Mouse (Mus musculus) right cerebral cortex, postnatal 14 days (tissue): ENCODE measurements around the gene Mdm2.

Source experiments
- DNase-seq: peaks from one replicate; pipeline ENCODE4 v3.0.0; 2022

The Mdm2 gene

DNA sequence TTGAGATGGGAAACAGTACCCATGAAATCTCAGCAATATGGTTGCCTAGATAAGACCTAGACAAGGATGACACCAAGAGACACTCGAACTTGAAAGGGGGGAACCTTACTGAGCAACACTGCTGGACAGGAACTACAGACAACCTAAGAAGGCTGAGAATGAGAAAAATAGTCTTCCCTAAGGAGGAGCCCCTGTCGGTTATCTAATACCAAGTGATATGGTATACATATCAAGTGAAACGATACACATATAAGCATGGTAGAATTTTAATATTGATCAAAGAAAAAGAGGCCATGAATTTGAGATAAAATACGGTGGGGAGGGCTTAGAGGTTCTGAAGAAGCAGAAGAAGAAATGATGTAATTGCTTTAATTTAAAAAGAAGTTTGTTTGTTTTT lies 58.2 kb downstream of the Mdm2 start:
- no peak for DNase-seq

DNA sequence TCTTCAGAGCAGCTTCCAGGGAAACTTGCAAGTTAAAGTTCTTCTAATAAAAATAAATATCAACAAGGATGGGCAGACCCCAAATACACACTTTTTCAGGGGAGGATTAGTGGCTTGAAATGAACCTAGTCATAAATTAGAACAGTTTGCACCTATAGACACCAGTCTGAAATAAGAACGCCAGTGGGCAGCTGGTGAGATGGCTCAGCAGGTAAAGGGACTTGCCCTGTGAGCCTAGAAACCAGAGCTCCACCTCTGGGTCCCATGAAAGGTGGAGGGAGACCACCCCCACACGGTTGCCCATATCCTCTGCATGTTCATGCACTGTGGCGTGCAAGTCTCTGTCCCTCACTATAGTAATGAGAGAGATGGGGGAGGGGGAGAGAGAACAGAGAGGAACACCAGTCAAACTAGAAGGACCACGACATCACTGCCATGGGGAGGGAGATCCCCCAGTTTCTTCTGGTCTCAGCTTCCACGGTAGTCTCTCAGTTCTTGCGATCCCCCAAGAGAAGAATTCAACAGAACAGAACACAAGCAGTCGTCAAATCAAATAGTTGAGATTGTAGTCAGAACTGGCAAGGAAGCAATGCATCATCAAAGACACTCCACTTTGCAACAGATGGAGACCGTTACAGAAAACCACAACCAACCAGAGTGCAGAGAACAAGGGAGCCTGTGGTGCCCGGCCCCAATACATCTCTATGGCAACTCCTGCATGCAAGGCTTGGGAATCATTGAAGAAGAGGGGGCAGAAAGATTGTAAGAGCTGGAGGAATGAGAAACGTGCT lies 58.8 kb downstream of the Mdm2 start:
- no peak for DNase-seq

- DNase-seq: no peak
These were observed 59.8 kb downstream of the Mdm2 start for GRCm38 (mm10) chr10:117650725-117651124.

DNA sequence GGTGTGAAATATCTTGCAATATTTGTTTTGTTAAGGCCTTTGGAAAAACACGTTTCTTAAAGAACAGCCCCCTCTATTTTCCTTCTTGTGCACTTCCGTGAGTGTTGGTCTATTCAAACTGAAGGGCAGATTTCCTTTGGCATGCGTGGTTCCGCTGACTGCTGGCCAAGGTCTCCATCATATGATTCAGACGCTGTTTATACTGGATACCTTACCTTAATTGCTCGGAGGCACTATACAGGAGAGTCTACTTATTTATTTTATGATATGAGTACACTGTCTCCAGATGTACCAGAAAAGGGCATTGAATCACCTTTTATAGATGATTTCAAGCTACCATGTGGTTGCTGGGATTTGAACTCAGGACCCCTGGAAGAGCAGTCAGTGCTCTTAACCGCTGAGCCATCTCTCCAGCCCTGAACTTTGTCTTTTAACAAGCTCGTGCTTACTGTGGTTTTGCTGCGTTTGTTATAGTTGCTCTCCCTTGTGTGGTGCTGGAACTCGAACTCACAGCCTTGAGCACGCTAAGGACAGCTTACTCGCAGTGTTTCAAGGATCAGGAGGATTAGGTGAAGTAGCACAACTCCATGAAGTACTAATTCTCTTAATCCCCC lies 60.4 kb downstream of the Mdm2 start:
- no peak for DNase-seq

DNA sequence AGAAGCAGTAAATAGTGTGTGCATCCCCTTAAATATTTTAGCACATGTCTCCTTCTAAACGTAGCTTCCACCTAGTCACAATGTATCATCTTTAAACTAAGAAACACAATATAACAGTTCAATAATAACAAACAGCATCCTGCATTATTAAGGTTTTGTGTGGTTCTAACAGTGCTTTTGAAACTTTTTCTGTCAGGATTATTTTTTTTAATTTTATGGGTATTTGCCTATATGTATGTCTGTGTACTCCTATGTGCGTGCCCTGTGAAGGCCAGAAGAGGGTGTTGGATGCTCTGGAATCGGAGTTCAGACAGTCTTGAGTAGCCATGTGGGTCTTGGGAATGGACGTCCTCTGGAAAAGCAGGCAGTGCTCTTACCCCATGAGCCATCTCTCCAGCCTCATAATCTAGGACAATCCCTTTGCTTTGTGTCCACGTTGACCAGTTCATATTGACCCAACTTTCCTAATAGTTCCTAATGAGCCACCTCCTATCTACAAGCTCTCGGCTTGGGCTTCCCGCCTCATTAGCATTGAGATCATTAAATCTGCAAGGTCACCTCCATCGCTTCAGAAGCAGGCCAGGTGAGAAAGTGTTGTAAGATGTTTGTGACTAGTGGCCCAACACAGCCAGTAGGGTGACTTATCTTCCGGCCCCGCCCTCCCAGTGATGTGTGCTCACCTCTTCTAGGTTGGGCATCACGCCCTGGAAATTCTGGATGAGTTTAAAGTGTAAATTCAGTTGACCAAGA lies 61.1 kb downstream of the Mdm2 start:
- no peak for DNase-seq

- no peak for DNase-seq
These were observed 61.9 kb downstream of the Mdm2 start for GRCm38 (mm10) chr10:117648643-117649042.

- no peak for DNase-seq
These were observed 62.5 kb downstream of the Mdm2 start for GRCm38 (mm10) chr10:117647964-117648472.

- DNase-seq: peak; percentile 60
These were observed 63.4 kb downstream of the Mdm2 start for GRCm38 (mm10) chr10:117647158-117647505.

DNA sequence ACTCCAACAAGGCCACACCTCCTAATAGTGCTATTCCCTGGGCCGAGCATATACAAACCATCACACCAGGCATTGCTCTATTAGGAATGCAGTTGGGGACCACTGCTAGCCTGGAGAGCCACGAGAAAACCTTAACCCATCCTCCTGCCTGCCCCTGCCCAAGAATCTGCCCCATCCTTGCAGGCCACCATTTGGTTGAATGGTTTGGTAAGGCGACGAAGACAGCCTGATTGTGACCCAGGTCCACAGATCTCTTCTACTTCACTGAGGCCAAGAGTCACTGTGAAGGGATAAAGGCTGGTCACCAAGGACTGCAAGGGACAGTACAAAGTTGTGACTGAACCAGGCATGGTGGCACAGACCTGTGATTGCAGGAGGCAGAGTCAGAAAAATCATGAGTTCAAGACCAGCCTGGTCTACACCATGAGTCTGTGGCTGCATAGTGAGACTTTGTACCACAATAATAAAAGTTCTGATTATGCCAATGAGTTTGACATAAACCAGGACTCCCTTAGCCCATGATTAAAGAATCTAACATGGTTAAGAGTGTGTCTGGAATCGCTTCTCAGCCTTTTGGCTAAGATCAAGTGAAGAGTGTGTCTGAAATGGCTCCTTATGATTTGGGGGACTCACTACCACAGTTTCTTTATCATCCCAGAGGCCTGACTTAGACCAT lies 63.9 kb downstream of the Mdm2 start:
- DNase-seq: no peak

GRCm38 (mm10) chr10:117645487-117645964 lies 65.0 kb downstream of the Mdm2 start:
- DNase-seq: no peak

DNA sequence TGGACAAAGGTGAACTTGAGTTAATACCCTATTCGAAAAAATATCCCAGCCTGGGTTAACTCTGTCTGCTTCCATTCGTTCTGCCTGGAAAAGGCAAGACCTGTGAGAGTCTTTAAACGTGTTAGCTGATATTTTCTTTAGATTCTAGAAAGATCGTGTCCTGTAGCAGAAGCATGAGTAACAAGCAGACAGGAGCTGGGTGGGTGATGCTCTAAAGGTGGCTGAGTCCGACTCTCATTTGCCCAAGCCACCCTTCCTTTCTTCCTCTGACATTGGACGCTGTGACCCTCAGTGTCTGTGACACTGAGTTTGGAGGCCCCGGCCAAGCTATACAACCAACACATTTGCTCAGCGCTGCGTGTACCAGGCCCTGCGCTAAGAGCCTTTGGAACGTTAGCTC lies 65.7 kb downstream of the Mdm2 start:
- no peak for DNase-seq

DNA sequence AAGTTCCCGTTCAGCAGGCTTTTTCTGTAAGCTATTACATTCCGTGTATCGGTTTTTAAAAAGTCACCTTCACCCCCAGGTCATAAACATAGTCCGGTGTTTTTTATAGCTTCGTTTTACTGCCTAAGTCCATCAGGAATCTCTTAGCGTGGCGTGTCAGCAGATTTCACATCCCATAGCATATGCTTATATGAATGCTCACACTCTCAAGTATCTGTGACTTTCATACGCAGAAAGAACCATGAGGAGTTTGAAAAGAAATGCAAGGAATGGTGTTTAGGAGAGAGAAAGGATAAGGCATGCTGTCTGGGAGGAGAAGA lies 66.2 kb downstream of the Mdm2 start:
- no peak for DNase-seq

DNA sequence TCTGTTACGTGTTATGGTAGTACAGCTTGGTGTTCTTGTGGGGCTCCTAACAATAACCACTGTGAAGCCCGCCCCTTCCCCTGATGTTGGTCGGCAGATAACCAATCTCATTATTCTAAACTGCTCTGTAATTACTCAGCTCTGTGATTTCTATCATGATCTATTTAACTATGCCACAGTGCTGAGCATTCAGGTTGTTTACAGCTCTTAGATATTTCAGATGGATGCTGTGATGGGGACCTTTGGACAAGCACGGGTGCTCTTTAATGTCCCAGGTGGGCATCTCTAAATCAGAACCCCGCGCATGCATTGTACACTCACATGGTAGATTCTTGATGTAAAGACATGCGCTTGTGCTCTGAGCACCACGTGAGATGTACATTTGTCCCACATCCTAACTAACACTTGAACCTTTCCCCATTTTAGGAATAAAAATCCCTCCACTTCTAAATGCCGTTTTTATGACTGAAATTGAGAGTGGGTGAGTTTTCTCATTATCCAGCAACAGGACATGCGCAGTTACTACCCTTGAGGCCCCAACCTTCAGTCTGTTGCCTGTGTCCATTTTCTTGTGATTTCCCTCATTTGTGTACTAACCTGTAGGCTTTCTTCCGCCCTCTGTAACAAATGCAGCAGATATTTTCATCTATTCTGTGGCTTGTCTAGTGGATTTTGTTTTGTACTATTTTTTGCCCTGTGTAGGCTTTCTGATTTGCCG lies 66.7 kb downstream of the Mdm2 start:
- no peak for DNase-seq

DNA sequence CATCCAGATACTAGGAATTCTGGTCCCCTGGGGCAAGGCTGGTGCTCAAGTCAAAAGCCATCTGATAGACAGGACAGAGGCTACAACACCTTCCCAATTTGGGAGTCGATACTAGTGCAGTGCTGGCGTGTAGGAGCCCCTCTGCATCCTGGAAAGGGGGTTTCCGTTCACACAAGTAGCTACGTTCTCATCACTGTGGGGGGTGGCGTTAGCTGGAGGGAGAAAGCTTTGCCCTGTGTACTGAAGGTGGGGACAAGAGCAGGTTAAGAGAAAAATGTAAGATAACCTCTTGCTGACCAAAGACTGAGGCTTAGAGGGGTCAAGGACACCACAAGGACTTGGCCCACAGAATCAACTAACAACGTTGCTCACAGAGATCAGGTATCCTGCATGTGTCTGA lies 67.3 kb downstream of the Mdm2 start:
- no peak for DNase-seq

DNA sequence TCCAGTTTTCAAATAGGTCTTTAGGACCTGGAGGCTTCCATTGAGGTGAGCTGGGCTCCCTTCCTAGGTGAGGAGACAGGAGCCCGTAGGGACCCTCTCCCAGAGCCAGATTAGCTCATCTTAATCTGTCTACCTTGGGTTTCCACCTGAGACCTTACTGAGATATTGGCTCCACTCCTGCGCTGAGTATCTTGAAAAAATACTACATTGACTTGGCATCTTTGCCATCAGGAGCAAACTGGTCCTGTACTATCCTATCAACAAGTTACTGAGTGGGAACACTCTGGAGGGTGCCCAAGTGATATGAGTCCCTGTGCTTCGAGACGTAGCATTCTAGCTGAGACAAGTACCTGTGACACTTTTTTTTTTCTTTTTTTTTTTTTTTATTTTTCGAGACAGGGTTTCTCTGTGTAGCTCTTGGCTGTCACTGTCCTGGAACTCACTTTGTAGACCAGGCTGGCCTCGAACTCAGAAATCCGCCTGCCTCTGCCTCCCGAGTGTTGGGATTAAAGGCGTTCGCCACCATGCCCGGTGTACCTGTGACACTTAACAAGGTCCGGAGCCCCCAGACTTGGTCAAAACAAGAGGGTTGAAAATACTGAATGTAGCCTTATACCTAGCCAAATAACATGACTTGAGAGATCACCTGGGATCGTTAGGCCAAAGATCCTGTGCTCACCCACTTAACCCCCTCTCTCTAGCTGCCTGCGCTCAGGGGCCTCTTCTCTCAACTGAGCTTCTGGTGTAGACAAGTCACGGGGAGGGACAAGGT lies 67.9 kb downstream of the Mdm2 start:
- no peak for DNase-seq

DNA sequence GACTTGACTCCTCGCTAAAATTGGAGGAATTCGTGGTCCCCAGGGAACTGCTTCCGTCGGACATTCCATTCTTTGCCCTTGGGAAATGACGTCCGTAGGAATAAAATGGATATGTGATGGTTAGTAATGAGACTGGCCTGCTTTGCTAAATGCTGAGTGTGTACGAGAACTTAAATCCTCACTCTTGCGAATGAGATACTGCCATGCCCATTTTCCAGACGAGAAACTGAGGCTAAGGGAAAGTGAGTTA lies 68.4 kb downstream of the Mdm2 start:
- no peak for DNase-seq

DNA sequence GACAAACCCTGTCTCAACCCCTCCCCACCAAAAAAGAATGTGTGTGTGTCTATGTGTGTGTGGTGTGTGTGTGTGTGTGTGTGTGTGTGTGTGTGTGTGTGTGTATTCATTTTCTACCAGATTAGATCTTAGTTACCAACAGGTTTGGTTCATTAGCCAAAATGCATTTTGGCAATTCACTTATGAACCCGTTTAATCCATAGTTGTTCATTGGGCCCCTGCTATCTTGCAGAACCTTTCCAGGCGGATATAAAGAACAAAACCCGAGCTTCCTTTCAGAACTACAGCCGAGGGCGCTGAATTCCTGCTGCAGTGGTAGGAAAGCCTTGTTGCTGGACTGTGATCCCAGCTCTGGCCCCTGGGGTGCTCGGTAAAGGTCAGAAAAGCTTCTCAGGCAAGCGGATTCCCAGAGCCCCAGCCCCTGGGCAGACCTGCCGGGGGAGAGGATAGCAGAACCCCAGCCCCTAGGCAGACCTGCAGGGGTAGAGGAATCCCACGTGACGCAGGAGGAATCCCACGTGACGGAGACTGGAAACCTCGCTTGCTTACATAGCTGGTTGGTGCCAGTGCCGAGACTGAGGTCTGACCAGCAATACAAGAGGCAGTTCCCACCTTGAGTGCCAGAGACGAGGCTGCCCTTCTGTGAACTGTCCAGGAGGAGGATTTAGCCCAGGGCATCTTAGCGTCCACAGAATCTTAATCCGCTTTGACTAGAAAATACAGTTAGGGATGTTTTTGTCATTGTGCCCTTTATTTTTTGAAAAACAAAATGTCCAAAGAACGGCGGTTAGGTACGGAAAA lies 69.0 kb downstream of the Mdm2 start:
- no peak for DNase-seq

- DNase-seq: no peak
These were observed 69.9 kb downstream of the Mdm2 start for GRCm38 (mm10) chr10:117640595-117641078.

DNA sequence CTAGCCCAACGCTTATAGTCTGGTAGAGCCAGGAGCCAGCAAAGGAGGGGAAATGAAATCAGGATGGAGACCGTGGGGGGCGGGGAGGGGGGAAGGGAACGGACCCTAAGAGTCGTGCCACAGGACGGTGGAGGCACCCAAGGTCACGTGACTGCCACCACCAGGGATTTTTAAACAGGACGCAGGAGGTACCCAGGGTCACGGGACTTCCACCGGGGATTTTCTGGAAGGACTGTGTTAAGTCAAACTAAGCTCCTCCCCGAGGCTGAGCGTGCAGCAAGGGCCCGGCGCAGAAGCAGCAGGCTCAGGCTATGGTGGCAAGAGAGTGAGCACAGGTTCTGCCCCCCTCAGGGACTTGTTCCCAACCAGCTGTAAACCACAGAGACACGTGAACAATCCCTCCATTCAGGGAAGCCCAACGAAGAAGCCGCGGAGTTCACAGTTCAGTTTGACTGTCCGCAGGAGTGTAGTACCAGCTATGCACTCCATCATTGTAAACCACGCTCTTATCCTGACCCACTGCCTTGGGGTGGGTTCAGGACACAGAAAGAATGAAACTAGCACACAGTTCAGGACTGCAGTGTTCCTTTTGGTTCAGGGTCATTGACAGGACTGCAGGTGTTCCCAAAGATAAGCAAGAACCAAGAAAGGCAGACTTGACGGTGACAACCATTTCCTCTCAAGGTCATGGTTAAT lies 70.5 kb downstream of the Mdm2 start:
- DNase-seq: no peak

DNA sequence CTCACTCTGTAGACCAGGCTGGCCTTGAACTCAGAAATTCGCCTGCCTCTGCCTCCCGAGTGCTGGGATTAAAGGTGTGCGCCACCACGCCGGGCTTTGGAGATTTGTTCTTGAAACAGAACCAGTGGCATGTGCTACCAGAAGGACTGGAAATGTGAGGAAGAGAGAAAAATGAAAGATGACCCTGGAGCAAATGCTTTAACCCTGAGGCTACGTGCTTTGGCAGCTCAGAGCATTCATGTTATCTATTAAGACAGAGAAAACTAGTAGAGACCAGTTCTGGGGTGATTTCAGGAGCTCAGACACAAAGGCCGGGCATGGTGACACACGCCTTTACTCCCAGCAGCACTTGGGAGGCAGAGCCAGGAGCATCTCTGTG lies 71.3 kb downstream of the Mdm2 start:
- no peak for DNase-seq
